Mouse (Mus musculus): ENCODE data around the gene Vsig10.

GRCm38 (mm10) chr5:117360631-117361541, 42.0 kb downstream of the Vsig10 start:
- TF ChIP-seq CTCF (IDR thresholded peaks at IDR 0.05; ENCODE audit: borderline replicate concordance, insufficient read depth, low read length) = no peak
- TF ChIP-seq POLR2A (IDR thresholded peaks at IDR 0.05; ENCODE audit: low read depth, low read length) = no peak
